Mouse (Mus musculus): ENCODE results near the gene Gm45140. TPM values are rescaled to one million over a fixed set of nuclear protein-coding genes. Genes with fewer than 3 reads are reported as not detected.

Gene Gm45140
- polyA plus RNA-seq, 1 experiment: 8.9 TPM

- H3K4me1 ChIP-seq (ENCODE audit: control insufficient read depth, insufficient read depth, low read length): no peaks in the 10 kb centered on the region
- no peak overlapping the region for H3K27ac ChIP-seq (ENCODE audit: insufficient read depth, low read length)
- TF ChIP-seq CTCF (IDR thresholded peaks at IDR 0.05; ENCODE audit: borderline replicate concordance, insufficient read depth, low read length) (no peak), POLR2A (IDR thresholded peaks at IDR 0.05; ENCODE audit: low read depth, low read length) (no peak)
- no peak overlapping the region for H3K4me3 ChIP-seq (ENCODE audit: insufficient read depth, low read length)
These were observed 54.9 kb downstream of the Gm45140 start for GRCm38 (mm10) chr6:87780546-87781301.

- no peak overlapping the region for H3K27ac ChIP-seq (ENCODE audit: insufficient read depth, low read length)
- H3K4me3 ChIP-seq (ENCODE audit: insufficient read depth, low read length): no peak overlapping the region
- TF ChIP-seq POLR2A (IDR thresholded peaks at IDR 0.05; ENCODE audit: low read depth, low read length) (no peak), CTCF (IDR thresholded peaks at IDR 0.05; ENCODE audit: borderline replicate concordance, insufficient read depth, low read length) (no peak)
- no peaks in the 10 kb centered on the region for H3K4me1 ChIP-seq (ENCODE audit: control insufficient read depth, insufficient read depth, low read length)
These were observed 56.1 kb downstream of the Gm45140 start for GRCm38 (mm10) chr6:87779174-87780165.

GRCm38 (mm10) chr6:87778294-87779173 is 57.1 kb downstream of the Gm45140 start:
- Histone ChIP-seq H3K27ac (ENCODE audit: insufficient read depth, low read length) (no peak overlapping the region), H3K4me3 (ENCODE audit: insufficient read depth, low read length) (no peak overlapping the region), H3K4me1 (ENCODE audit: control insufficient read depth, insufficient read depth, low read length) (no peaks in the 10 kb centered on the region)
- no peak for TF ChIP-seq POLR2A (IDR thresholded peaks at IDR 0.05; ENCODE audit: low read depth, low read length)
- TF ChIP-seq CTCF (IDR thresholded peaks at IDR 0.05; ENCODE audit: borderline replicate concordance, insufficient read depth, low read length): no peak

- TF ChIP-seq POLR2A (IDR thresholded peaks at IDR 0.05; ENCODE audit: low read depth, low read length): no peak
- TF ChIP-seq CTCF (IDR thresholded peaks at IDR 0.05; ENCODE audit: borderline replicate concordance, insufficient read depth, low read length): no peak
- Histone ChIP-seq H3K4me3 (ENCODE audit: insufficient read depth, low read length) (no peak within 1 kb of the TSS), H3K27ac (ENCODE audit: insufficient read depth, low read length) (no peak within 1 kb of the TSS), H3K4me1 (ENCODE audit: control insufficient read depth, insufficient read depth, low read length) (no peaks in the 10 kb centered on the region)
These were observed 57.8 kb downstream of the Gm45140 start, which contains the start of gene Gp9 for GRCm38 (mm10) chr6:87777842-87778241. Gene Gp9 (plus strand): TSS chr6:87778072.

- Histone ChIP-seq H3K27ac (ENCODE audit: insufficient read depth, low read length) (no peak overlapping the region), H3K4me1 (ENCODE audit: control insufficient read depth, insufficient read depth, low read length) (no peaks in the 10 kb centered on the region), H3K4me3 (ENCODE audit: insufficient read depth, low read length) (no peak overlapping the region)
- no peak for TF ChIP-seq CTCF (IDR thresholded peaks at IDR 0.05; ENCODE audit: borderline replicate concordance, insufficient read depth, low read length)
- TF ChIP-seq POLR2A (IDR thresholded peaks at IDR 0.05; ENCODE audit: low read depth, low read length): no peak
These were observed 58.9 kb downstream of the Gm45140 start for GRCm38 (mm10) chr6:87776663-87777062.

GRCm38 (mm10) chr6:87775588-87776245 is 59.9 kb downstream of the Gm45140 start:
- no peak overlapping the region for H3K4me3 ChIP-seq (ENCODE audit: insufficient read depth, low read length)
- H3K27ac ChIP-seq (ENCODE audit: insufficient read depth, low read length): no peak overlapping the region
- H3K4me1 ChIP-seq (ENCODE audit: control insufficient read depth, insufficient read depth, low read length): no peaks in the 10 kb centered on the region
- no peak for TF ChIP-seq CTCF (IDR thresholded peaks at IDR 0.05; ENCODE audit: borderline replicate concordance, insufficient read depth, low read length)
- TF ChIP-seq POLR2A (IDR thresholded peaks at IDR 0.05; ENCODE audit: low read depth, low read length): no peak

- TF ChIP-seq CTCF (IDR thresholded peaks at IDR 0.05; ENCODE audit: borderline replicate concordance, insufficient read depth, low read length) (no peak), POLR2A (IDR thresholded peaks at IDR 0.05; ENCODE audit: low read depth, low read length) (no peak)
- no peak overlapping the region for H3K4me3 ChIP-seq (ENCODE audit: insufficient read depth, low read length)
- H3K27ac ChIP-seq (ENCODE audit: insufficient read depth, low read length): no peak overlapping the region
- no peaks in the 10 kb centered on the region for H3K4me1 ChIP-seq (ENCODE audit: control insufficient read depth, insufficient read depth, low read length)
These were observed 60.7 kb downstream of the Gm45140 start for GRCm38 (mm10) chr6:87774909-87775308.

GRCm38 (mm10) chr6:87774466-87774865 is 61.1 kb downstream of the Gm45140 start:
- no peak for TF ChIP-seq POLR2A (IDR thresholded peaks at IDR 0.05; ENCODE audit: low read depth, low read length)
- no peak for TF ChIP-seq CTCF (IDR thresholded peaks at IDR 0.05; ENCODE audit: borderline replicate concordance, insufficient read depth, low read length)
- Histone ChIP-seq H3K27ac (ENCODE audit: insufficient read depth, low read length) (no peak overlapping the region), H3K4me3 (ENCODE audit: insufficient read depth, low read length) (no peak overlapping the region), H3K4me1 (ENCODE audit: control insufficient read depth, insufficient read depth, low read length) (no peaks in the 10 kb centered on the region)

Measured in embryonic fibroblast, embryonic 13.5 days (primary cell).